Mouse (Mus musculus) lung, postnatal 0 days (tissue): ENCODE results near the gene Ica1l.

Experiments
- CTCF ChIP-seq: IDR thresholded peaks from 2 replicates; pipeline ENCODE4 v1.5.1; 2016; ENCODE audit warnings: antibody characterized with exemption, mild to moderate bottlenecking
- EP300 ChIP-seq: IDR thresholded peaks from 2 replicates; pipeline ENCODE4 v1.6.1; 2016; ENCODE audit warnings: antibody characterized with exemption, mild to moderate bottlenecking, control low read depth

DNA sequence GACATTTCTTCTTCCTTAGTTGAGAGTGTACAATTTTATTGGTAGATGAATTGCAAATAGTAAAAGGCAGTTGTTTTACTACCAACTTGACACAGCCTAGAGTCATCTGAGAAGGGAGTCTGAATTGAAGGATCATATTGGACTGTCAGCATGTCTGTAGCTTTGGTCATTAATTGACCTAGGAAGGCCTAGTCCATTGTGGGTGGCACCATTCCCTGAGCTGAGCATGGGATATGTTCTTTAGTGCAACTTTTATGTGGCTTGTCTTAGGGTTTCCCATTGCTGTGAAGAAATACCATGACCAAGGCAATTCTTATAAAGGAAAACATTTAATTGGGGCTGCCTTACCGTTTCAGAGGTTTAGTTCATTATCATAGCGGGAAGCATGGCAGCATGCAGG is 110.0 kb downstream of the Ica1l start:
- TF ChIP-seq CTCF (no peak), EP300 (no peak)
